1 mouse cellular context compared by ENCODE assay signal in genomic region chr1:87184751-87185139, GRCm38 (mm10).
TF ChIP-seq lines count a peak whose summit lies in the region.

No protein-coding gene starts in this region.

TF ChIP-seq in CH12.LX, 34 proteins besides CTCF, POLR2A, EP300 and RAD21:
- TF ChIP-seq SIN3A (IDR thresholded peaks at IDR 0.05; ENCODE audit: low read length) (no peak), SMC3 (IDR thresholded peaks at IDR 0.05; ENCODE audit: low read depth, low read length) (peak; percentile 39; the same call in 1 of the 2 replicates)
